Mouse (Mus musculus) MEL (cell line): ENCODE results near the gene Gm37240. TPM values are rescaled to one million over a fixed set of nuclear protein-coding genes. Genes with fewer than 3 reads are reported as not detected.

Experiments used
- DNase-seq: peaks from one replicate; pipeline ENCODE4 v3.0.0; 2011; ENCODE audit warnings: low read depth, low spot score
- H3K27ac ChIP-seq: 2 replicates; pipeline ENCODE4 v1.5.1; 2012; ENCODE audit warnings: low read depth, mild to moderate bottlenecking, control low read depth, low read length, moderate library complexity; ENCODE audit not compliant: control insufficient read depth
- H3K27me3 ChIP-seq, 2 experiments: fragments of 150-350 bp in 1 of 2; sonication (generic) in 1 of 2; 2 replicates each; pipeline ENCODE4 v1.6.1; 2012; ENCODE audit warnings: low read length in 2 of 2, mild to moderate bottlenecking in 2 of 2, improper control_type of control experiment in 1 of 2, moderate library complexity in 1 of 2; ENCODE audit not compliant: insufficient read depth in 2 of 2, control insufficient read depth in 1 of 2
- H3K36me3 ChIP-seq, 2 experiments: 2 replicates each; pipeline ENCODE4 v1.6.1; 2012 to 2014; ENCODE audit warnings: low read length in 2 of 2, improper control_type of control experiment in 1 of 2, inconsistent platforms in 1 of 2, mild to moderate bottlenecking in 1 of 2; ENCODE audit not compliant: insufficient read depth in 2 of 2, control insufficient read depth in 1 of 2
- H3K4me1 ChIP-seq, 2 experiments: fragments of 150-350 bp in 1 of 2; sonication (generic) in 1 of 2; 2 replicates each; pipeline ENCODE4 v1.6.1; 2012; ENCODE audit warnings: low read length in 2 of 2, improper control_type of control experiment in 1 of 2, mild to moderate bottlenecking in 1 of 2; ENCODE audit not compliant: insufficient read depth in 2 of 2, control insufficient read depth in 1 of 2
- H3K4me3 ChIP-seq, 2 experiments: fragments of 150-350 bp in 1 of 2; sonication (generic) in 1 of 2; 2 replicates each; pipeline ENCODE4 v1.5.1; 2012; ENCODE audit warnings: low read depth in 2 of 2, low read length in 2 of 2, mild to moderate bottlenecking in 2 of 2, moderate library complexity in 2 of 2, control low read depth in 1 of 2, improper control_type of control experiment in 1 of 2; ENCODE audit not compliant: control insufficient read depth in 1 of 2, insufficient read depth in 1 of 2
- H3K79me2 ChIP-seq: 2 replicates; pipeline ENCODE4 v1.6.1; 2012; ENCODE audit warnings: mild to moderate bottlenecking, low read length, moderate library complexity; ENCODE audit not compliant: control insufficient read depth, poor library complexity, insufficient read depth
- H3K9ac ChIP-seq: 2 replicates; pipeline ENCODE4 v1.6.1; 2012; ENCODE audit warnings: low read depth, mild to moderate bottlenecking, control low read depth, low read length, moderate library complexity; ENCODE audit not compliant: control insufficient read depth, poor library complexity, severe bottlenecking
- H3K9me3 ChIP-seq: fragments of 150-350 bp; sonication (generic); replicated peaks from 2 replicates; pipeline ENCODE4 v1.6.1; 2012; ENCODE audit warnings: mild to moderate bottlenecking, low read length, improper control_type of control experiment, moderate library complexity; ENCODE audit not compliant: insufficient read depth
- CTCF ChIP-seq, 3 experiments: IDR thresholded peaks in 2 of 3; conservative IDR thresholded peaks in 1 of 3; 2 replicates each; pipeline ENCODE4 v1.5.1; 2011 to 2012; ENCODE audit warnings: low read length in 3 of 3, low read depth in 2 of 3, mild to moderate bottlenecking in 2 of 3, improper control_type of control experiment in 1 of 3, inconsistent platforms in 1 of 3, mixed read lengths in 1 of 3, moderate library complexity in 1 of 3; ENCODE audit not compliant: control insufficient read depth in 1 of 3, insufficient read depth in 1 of 3, poor library complexity in 1 of 3, severe bottlenecking in 1 of 3
- ELF1 ChIP-seq: IDR thresholded peaks from 2 replicates; pipeline ENCODE4 v1.6.1; 2014; ENCODE audit warnings: low read depth, mild to moderate bottlenecking, inconsistent platforms, low read length, improper control_type of control experiment, moderate library complexity
- HCFC1 ChIP-seq: IDR thresholded peaks from 2 replicates; pipeline ENCODE4 v1.6.1; 2012; ENCODE audit warnings: low read depth, mild to moderate bottlenecking, inconsistent platforms, low read length, improper control_type of control experiment, moderate library complexity
- MAFK ChIP-seq: IDR thresholded peaks from 2 replicates; pipeline ENCODE4 v1.6.1; 2011; ENCODE audit warnings: low read depth, mild to moderate bottlenecking, low read length, improper control_type of control experiment, borderline replicate concordance
- MAZ ChIP-seq: IDR thresholded peaks from 2 replicates; pipeline ENCODE4 v1.6.1; 2012; ENCODE audit warnings: low read depth, mild to moderate bottlenecking, inconsistent platforms, low read length, improper control_type of control experiment
- MEF2A ChIP-seq: IDR thresholded peaks from 2 replicates; pipeline ENCODE4 v1.6.1; 2014; ENCODE audit warnings: low read depth, mild to moderate bottlenecking, inconsistent platforms, low read length, improper control_type of control experiment; ENCODE audit not compliant: poor library complexity, insufficient replicate concordance, severe bottlenecking; ENCODE audit errors: extremely low read depth
- MXI1 ChIP-seq: IDR thresholded peaks from 2 replicates; pipeline ENCODE4 v1.6.1; 2011; ENCODE audit warnings: mild to moderate bottlenecking, low read depth, low read length, improper control_type of control experiment
- MYC ChIP-seq: IDR thresholded peaks from 2 replicates; pipeline ENCODE4 v1.6.1; 2011; ENCODE audit warnings: low read depth, mild to moderate bottlenecking, low read length, improper control_type of control experiment, moderate library complexity
- POLR2AphosphoS5 ChIP-seq: IDR thresholded peaks from 2 replicates; pipeline ENCODE4 v1.6.1; 2012; ENCODE audit warnings: low read depth, borderline replicate concordance, mild to moderate bottlenecking, inconsistent platforms, low read length, moderate library complexity, mixed read lengths
- RAD21 ChIP-seq: IDR thresholded peaks from 2 replicates; pipeline ENCODE4 v1.6.1; 2011; ENCODE audit warnings: mild to moderate bottlenecking, low read depth, low read length, improper control_type of control experiment
- SMC3 ChIP-seq: IDR thresholded peaks from 2 replicates; pipeline ENCODE4 v1.6.1; 2011; ENCODE audit warnings: low read depth, low read length, improper control_type of control experiment
- TAL1 ChIP-seq: IDR thresholded peaks from 2 replicates; pipeline ENCODE4 v1.6.1; 2012; ENCODE audit warnings: mild to moderate bottlenecking, inconsistent platforms, low read length, moderate library complexity, mixed read lengths
- TCF12 ChIP-seq: IDR thresholded peaks from 2 replicates; pipeline ENCODE4 v1.6.1; 2014; ENCODE audit warnings: low read depth, mild to moderate bottlenecking, inconsistent platforms, low read length, improper control_type of control experiment, moderate library complexity
- ZKSCAN1 ChIP-seq: IDR thresholded peaks from 2 replicates; pipeline ENCODE4 v1.6.1; 2012; ENCODE audit warnings: low read depth, mild to moderate bottlenecking, inconsistent platforms, low read length, improper control_type of control experiment, moderate library complexity
- ZMIZ1 ChIP-seq: IDR thresholded peaks from 2 replicates; pipeline ENCODE4 v1.6.1; 2012; ENCODE audit warnings: low read depth, mild to moderate bottlenecking, inconsistent platforms, low read length, improper control_type of control experiment, moderate library complexity
- ZNF384 ChIP-seq: IDR thresholded peaks from 2 replicates; pipeline ENCODE4 v1.6.1; 2012; ENCODE audit warnings: low read depth, mild to moderate bottlenecking, inconsistent platforms, low read length, improper control_type of control experiment
- polyA plus RNA-seq, 2 experiments: library from polyadenylated mRNA; stranded (reverse) in 1 of 2; unstranded in 1 of 2; fragments of >175 nt in 1 of 2; fragments of >200 nt in 1 of 2; gene quantifications; 2 replicates each; pipeline versions ENCODE4 v1.2.1 to v1.2.4; 2012; ENCODE audit warnings: low replicate concordance in 2 of 2, low read depth in 1 of 2; ENCODE audit not compliant: insufficient read length in 2 of 2, insufficient read depth in 1 of 2, missing spikeins in 1 of 2
- total RNA-seq: library from RNA; depleted of rRNA; stranded (reverse); fragments of 300-350 nt; gene quantifications from 2 replicates; pipeline ENCODE4 v1.2.3, GENCODE M21; 2012

The Gm37240 gene
- total and polyA plus RNA-seq, 3 experiments, result 0.04 TPM; not detected in 2

GRCm38 (mm10) chr3:85029141-85029540, 858.2 kb downstream of the Gm37240 start:
- H3K36me3 ChIP-seq, result no peaks in the 10 kb centered on the region
- H3K27ac ChIP-seq, result no peak overlapping the region
- no peaks in the 10 kb centered on the region for H3K79me2 ChIP-seq
- no peak overlapping the region for H3K4me3 ChIP-seq
- no peak overlapping the region for H3K9ac ChIP-seq
- no peaks in the 10 kb centered on the region for H3K9me3 ChIP-seq
- no peaks in the 10 kb centered on the region for H3K27me3 ChIP-seq
- no peaks in the 10 kb centered on the region for H3K4me1 ChIP-seq
- TF ChIP-seq MAFK (no peak), HCFC1 (no peak), SMC3 (no peak), MXI1 (no peak), TAL1 (no peak), ZMIZ1 (no peak), ZKSCAN1 (no peak), POLR2AphosphoS5 (no peak), MAZ (no peak), MYC (no peak)
- DNase-seq, result peak; percentile 9

GRCm38 (mm10) chr3:85024817-85025705, 862.3 kb downstream of the Gm37240 start:
- no peaks in the 10 kb centered on the region for H3K9me3 ChIP-seq
- no peaks in the 10 kb centered on the region for H3K36me3 ChIP-seq
- H3K27me3 ChIP-seq, result no peaks in the 10 kb centered on the region
- DNase-seq, result no peak
- no peaks in the 10 kb centered on the region for H3K79me2 ChIP-seq
- no peaks in the 10 kb centered on the region for H3K4me1 ChIP-seq
- H3K4me3 ChIP-seq, result no peak overlapping the region
- no peak overlapping the region for H3K27ac ChIP-seq
- TF ChIP-seq ZNF384 (no peak), RAD21 (no peak), TAL1 (no peak), MEF2A (no peak), TCF12 (no peak), ELF1 (no peak), CTCF (IDR thresholded peaks at IDR 0.05 in 2 of 3, conservative IDR thresholded peaks at IDR 0.05 in 1 of 3; ENCODE audit: control insufficient read depth in 1 of 3, insufficient read depth in 1 of 3, low read depth in 2 of 3, low read length in 3 of 3, poor library complexity in 1 of 3, severe bottlenecking in 1 of 3) (no peak)
- H3K9ac ChIP-seq, result no peak overlapping the region
